Mouse (Mus musculus): ENCODE data around the gene Mmaa. TPM values are rescaled to one million over a fixed set of nuclear protein-coding genes. Genes with fewer than 3 reads are reported as not detected.

The Mmaa gene
- total RNA-seq (2017): 1.9 and 6.8 TPM in 2 replicates

DNA sequence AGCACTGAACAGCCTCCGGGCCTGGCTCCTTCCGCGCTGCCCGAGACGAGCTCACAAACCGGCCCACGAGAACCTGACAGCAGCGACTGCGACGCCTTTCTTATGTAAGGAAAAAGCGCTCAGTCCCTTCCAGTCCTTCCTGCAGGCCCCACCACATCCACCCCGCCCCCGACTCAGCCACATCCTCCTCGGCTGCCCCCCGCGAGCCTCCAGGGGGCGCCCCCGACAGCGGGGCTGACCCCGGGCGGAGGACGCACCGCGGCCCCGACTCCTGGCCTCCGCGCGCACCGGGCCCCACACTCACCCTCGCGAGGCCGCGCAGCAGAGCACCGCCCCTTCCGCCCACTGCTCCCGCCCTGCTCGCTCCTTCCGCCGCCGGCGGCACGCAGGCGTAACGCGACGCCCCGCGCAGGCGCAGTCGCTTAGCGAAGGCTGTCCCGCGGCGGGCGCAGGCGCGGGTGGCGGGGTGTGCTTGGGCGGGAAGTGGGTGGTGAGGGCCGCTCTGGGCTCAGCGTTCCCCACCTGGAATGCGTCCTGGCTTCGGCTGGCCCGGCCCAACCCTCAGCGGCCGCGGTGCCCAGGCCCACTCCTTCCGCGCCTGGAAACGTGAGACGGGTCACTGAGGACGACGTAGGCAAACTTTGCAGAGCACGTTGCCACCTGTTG lies at the start of gene Mmaa:
Gene Mmaa (minus strand): TSS at position 328 of the 666 bp plus-strand sequence.
- ATAC-seq (replicated peaks; ENCODE audit: low read depth, poor library complexity, severe bottlenecking): peak; percentile 87

DNA sequence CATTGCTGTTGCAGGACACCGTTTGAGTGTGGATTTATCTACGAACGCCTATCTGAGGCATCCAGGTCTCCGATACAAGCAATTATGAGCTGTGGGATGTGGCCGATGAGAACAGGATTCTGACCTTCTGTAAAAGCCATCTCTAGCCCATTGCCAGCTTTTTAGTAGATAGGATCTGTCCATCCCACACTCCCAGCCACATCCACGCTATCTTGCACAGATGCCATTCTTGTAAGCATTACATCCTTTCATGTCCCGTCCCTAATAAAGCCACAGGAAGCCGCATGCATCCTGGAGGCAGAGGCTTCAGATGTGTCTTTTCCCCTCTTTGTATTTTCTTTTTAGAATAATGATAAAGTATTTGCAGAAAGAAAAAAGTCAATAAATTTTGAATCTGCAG lies 46.5 kb upstream of the Mmaa start:
- 0 out of 2 replicates have a peak, but pooled peaks have one; percentile 33 for ATAC-seq (replicated peaks; ENCODE audit: low read depth, poor library complexity, severe bottlenecking)

DNA sequence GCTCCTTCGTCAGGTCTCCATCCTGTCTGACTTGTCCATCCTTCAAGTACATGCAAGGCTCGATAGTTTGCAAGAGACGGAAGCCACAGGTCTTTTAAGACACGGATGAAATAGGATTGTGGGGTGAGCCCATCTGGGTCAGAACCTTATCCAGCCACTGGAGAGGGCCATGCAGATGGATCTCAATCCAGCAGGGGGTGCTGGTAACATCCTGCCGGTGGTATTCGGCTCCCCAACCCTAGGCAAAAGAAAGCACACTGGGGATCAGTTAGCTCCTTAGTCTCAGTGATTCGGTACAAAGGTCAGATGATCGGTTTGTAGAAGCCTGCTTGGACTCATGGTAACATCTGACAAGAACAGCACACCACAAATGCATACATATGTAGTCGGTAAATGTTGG lies 44.8 kb upstream of the Mmaa start:
- peak; percentile 91 for ATAC-seq (replicated peaks; ENCODE audit: low read depth, poor library complexity, severe bottlenecking)

DNA sequence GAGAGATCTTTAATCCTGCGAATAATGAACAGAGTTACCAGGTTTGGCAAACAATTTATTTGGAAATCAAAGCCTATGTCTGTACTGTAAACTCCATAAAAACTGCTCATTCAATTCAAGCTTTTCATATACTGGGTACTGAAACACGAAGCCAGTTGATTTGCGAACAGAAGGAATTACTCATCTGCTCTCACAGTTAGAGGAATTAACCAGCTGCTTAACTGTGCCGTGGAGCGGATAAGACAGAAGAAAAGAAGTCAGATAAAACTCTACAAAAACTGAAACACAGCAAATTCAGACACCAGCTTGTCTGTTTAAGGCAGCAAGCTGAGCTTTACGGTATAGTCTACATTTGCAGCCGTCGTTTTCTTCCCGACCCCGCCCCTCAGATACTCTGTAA lies 43.9 kb upstream of the Mmaa start:
- ATAC-seq (replicated peaks; ENCODE audit: low read depth, poor library complexity, severe bottlenecking): no peak

DNA sequence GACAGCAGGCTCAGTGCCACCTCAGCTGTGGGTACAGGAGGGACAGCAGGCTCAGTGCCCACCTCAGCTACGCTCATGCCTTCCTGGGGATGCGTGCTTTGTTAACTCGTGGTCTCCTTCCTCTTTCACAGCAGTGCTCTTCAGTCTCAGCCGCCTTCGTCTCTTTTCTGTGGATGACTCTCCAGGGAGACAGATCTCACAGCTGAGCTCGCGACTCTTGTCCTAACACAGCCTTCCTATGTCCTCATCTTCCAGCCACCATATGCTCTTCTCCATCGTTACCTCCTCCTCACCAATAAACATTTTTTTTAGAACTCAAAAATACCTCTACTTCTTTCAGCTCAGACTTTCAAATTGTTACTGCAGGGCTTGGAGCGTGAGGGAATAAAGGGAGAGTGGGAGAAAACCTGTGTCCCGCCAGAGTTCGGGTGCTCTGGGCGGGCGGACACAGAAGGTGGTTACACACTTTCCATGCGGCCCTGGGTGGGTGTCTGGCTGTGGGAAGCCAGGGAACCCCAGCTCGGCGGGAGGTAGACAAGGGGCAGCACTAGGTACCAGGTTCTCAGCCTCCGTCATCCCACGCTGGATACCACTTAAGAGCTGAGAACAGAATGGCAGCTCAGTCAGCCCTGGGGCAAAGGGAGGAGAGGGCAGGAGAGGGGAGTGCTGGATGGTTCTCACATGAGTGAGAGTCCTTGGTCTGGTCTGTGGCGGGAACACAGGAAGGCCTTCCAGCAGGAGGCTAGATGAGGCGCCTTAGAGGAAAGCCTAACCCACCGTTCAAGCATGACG lies 37.6 kb upstream of the Mmaa start:
- no peak for ATAC-seq (replicated peaks; ENCODE audit: low read depth, poor library complexity, severe bottlenecking)

DNA sequence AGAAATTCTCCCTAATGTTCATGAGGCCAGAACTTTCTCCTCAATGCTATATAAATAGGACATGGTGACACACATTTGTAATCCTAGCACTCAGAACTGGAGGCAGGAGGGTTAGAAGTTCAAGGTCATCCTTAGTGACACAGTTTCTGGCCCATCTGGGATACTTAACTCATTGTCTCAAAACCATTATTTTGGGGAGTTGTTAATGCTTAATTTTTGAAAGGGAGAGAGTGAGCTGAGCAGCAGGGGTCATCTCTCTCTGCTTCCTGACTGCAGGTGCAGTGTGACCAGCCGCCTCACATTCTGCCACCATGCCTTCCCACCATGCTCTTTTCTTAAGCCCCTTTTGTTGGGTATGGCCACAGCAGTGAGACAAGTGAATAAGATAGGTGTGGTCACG lies 36.8 kb upstream of the Mmaa start:
- ATAC-seq (replicated peaks; ENCODE audit: low read depth, poor library complexity, severe bottlenecking): no peak

DNA sequence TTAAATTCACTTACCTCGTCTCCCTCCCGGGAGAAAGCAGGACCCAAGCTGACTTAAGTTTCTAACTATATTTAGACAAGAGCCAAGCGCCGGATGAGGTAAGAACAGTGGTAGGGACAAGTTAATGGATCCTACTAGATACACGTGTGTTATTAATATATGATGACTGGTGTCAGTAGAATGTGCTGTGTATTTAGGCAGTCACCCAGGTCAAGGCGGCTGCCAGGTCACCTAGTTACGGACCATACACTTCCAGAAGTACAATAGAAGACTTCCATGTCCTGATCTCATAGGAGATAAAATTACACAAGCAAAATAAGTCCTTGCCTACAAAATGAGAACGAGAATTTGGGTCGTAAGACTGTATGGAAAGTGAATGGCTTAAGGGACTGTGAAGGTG lies 36.3 kb upstream of the Mmaa start:
- ATAC-seq (replicated peaks; ENCODE audit: low read depth, poor library complexity, severe bottlenecking): no peak

DNA sequence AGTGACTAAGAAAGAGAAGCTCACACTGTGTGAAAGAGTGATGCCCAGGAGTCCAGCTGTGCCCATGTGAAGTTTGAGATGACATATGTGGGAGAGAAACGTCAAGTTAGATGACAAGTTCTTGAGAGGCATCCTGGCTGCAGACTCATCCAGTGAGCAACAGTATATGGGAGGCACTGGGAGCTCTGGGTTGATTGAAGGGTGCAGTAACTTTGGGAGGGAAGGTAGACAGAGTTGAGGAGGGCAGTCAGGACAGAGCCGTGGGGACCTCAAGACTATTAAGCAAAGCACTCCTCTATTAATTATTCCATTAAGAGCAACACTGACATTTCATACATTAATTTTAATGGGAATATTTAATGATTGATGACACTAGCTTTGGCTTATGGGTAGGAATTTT lies 35.0 kb upstream of the Mmaa start:
- ATAC-seq (replicated peaks; ENCODE audit: low read depth, poor library complexity, severe bottlenecking): no peak

DNA sequence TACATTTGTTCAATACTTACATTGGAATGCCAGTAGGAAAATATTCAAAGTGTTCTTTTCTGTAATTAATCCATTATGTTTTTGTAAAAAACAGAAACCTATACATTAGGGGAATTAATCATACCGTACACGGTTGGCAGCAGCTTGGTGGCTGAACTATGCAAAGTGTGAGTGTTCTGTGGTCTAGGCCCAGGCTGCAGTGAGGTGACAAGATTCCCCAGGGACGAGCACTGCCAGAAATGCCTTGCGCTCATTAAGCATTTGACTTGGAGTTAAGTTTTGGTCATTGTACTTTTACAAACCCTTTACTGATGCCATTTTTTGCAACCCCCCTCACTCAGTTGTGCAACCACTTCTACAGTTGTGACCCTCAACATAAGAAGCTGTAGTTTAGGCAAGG lies 34.4 kb upstream of the Mmaa start:
- no peak for ATAC-seq (replicated peaks; ENCODE audit: low read depth, poor library complexity, severe bottlenecking)

DNA sequence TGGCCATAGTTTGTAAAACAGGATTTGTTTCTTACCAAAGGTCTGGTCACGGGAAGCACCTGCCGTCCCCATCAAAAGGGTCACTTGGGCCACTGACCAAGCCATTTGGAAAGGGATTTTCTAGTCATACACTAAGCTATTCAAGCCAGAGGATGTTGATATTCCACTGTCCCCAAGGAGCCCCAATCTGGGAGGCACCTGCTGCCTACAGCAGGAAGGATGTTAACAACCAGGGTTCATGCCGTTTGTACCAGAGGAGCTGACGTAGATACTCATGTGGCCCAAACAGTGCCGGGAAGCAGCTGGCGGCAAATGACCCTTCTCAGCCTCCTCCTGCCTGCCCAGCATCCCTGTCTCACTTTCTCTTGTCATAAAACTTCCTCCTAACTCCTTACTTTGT lies 30.8 kb upstream of the Mmaa start:
- no peak for ATAC-seq (replicated peaks; ENCODE audit: low read depth, poor library complexity, severe bottlenecking)

DNA sequence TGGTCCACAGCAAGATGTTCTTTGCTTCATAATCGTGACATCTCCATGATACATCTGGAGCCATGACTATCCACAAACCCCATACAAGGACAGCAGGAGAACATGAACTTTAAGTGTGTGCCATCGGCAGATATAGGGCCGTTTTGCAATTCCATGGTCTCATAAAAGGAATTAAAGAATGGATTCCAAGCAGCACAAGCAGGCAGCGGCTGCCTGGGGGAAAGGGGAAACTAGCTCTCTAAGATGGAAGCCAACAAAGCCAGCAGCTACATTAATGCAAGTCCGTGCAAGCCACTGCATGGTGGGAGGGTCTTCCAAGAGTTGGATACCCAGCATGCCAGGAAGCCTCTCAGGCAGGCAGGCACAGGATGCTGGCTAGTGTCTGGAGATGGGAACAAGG lies 30.2 kb upstream of the Mmaa start:
- ATAC-seq (replicated peaks; ENCODE audit: low read depth, poor library complexity, severe bottlenecking): no peak

DNA sequence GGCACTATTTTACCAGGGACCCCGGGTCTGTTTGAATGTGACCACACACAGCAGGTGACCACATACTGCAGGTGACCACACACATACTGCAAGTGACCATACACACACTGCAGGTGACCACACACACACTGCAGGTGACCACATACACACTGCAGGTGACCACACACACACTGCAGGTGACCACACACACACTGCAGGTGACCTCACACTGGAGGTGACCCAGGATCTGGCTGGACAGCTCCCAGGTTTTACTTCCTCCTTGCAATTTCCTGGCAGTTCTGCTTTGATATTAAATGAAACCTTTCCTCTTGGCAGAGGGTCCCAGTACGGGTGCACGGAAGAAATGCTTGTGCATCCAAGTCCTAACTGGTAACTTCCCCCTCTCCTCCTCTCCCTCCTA lies 29.3 kb upstream of the Mmaa start:
- ATAC-seq (replicated peaks; ENCODE audit: low read depth, poor library complexity, severe bottlenecking): peak; percentile 74

DNA sequence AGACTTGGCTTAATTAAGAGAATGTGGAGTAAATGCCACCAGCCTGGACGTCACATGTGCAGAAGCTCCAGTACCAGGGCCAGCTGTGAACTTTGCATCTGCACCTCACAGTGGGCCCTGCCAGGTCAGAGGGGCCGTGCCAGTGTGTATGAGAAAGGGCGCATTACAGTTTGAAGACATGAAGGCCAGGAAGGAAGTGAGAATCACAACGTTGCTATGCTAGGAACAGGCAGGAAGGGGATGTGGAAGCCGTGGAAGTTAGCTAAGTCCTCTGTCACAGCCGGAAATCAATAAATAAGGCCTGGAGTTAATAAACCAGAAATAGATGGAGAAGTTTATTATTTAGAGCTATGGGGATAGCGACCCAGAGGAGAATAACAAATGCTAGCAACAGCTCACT lies 28.4 kb upstream of the Mmaa start:
- peak; percentile 32; the same call in 1 of the 2 replicates for ATAC-seq (replicated peaks; ENCODE audit: low read depth, poor library complexity, severe bottlenecking)

DNA sequence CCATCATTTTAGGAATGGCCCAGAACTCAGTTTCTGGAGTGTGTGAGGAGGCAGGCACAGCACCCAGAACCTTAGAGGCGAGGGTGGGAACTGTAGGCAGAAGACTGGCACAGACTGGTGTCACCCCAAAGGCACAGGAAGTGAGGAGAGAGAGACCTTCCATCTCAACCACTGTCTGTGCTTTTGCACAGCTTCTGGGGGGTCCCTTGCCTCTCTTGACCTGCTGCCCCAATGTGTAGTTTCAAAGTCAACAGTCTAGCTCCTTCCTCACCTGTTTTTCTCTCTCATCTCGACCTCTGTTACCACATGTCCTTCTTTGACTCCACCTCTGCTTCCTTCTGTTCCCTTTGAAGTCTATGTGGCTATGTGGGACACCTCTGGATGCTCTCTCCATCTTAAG lies 16.1 kb upstream of the Mmaa start:
- ATAC-seq (replicated peaks; ENCODE audit: low read depth, poor library complexity, severe bottlenecking): no peak

DNA sequence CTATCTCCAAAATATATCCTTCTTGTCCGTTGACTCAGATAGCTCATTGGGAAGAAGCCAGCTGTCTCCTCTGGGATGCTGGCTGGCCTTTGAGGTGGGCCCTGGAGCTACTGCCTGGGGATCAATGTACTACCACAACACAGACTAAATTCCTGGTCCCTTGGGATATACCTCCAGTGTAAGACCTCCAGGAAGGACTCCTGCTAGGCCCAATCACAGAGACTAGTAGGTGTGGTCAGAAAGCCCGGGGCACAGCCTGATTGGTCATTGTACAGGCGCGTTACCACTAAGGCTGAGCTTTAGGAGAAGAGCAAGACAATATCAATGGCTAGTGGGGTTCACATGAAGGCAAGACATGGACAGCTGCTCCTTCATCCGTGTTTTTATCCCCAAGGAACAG lies 11.2 kb upstream of the Mmaa start:
- no peak for ATAC-seq (replicated peaks; ENCODE audit: low read depth, poor library complexity, severe bottlenecking)

DNA sequence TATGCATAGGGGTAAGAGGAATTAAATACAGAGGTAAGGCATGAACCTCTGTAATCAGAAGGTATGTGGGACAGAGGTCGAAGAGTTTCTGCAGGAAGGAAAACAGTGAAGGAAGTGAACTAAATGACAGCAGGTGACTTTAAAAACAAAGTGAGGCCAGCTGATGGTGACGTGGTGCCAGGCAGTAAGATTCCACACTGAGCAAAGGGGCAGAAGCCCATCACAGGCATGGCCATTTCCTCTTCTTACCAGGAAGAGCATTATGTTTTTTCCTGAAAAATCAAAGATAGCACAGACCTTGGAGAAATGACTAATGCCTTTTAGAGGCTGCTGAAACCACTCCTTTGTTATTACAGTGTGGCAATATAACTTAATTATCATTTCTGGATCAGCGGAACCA lies 6.8 kb upstream of the Mmaa start:
- no peak for ATAC-seq (replicated peaks; ENCODE audit: low read depth, poor library complexity, severe bottlenecking)

DNA sequence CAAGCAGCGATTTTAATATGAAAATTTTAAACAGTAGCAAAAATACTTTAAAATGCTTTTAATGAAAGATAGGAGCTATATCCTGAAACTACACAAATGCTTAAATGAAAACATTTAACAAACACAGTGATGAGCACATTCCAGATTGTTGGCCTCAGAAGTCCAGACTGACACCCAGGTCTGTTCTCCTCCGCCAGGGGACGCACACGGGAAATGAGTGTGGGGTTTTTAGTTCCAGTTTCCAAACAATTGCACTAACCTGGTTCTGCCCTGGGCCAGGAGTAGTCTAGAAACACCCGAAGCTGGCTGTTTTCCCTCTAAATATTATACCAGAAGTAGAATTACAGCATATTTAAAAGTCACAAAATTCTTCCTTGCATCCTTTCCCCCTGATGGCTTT lies 5.0 kb upstream of the Mmaa start:
- ATAC-seq (replicated peaks; ENCODE audit: low read depth, poor library complexity, severe bottlenecking): peak; percentile 53; the same call in 1 of the 2 replicates

DNA sequence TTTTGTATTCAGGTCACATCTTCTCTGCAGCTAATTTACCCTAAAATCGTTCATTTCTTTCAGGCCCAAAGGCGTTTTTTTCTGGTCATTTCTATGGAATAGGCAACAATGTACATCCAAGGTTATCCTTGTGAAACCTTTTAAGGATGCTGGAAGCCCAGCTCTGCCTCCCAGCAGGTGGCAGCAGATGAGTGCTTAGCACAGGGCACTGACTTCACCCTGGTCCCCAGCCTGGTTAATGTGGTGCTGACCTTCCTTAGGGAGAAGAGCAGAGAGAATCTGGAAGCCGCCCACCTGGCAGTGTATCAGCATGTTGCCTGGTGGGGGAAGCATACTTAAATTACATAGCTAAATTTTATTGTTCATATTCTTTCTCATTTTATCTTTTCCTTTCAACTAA lies 3.0 kb upstream of the Mmaa start:
- 0 out of 2 replicates have a peak, but pooled peaks have one; percentile 23 for ATAC-seq (replicated peaks; ENCODE audit: low read depth, poor library complexity, severe bottlenecking)

DNA sequence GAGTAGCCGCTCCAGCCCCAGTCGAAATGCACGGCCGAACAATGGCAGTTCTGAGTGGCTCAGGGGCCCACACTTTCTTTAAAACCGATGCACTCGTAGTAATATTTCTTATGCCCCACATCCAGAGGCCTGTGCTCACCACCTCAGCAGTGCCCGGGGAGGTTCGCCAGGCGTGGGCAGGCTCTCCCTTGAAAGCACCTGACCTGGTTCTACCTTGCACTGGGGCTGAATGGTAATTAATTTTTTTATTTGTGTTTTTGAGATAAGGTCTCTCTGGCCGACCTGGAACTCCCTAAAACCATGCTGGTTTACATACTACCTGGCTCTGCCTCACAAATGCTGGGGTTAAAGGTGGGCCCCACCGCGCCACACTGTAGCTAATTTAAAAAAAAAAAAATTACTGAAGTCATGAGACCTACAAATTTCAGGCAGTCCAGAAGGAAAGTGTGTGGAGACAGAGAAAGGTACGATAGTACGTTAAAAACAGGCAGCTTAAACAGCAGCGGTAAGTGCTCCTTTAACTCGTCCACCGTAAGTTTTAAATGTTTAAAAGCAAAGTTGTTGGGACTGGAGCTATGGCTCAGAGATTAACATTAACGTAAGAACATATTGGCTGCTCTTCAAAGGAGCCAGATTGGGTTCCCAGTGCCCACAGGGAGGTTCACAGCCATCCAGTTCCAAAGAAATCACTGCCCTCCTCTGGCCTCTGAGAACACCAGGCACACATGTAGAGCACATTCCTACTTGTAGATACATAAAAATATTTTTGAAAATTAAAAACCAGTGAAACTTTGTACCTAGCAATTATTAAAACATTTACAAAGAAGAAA lies 754 bp upstream of the Mmaa start:
- no peak for ATAC-seq (replicated peaks; ENCODE audit: low read depth, poor library complexity, severe bottlenecking)

DNA sequence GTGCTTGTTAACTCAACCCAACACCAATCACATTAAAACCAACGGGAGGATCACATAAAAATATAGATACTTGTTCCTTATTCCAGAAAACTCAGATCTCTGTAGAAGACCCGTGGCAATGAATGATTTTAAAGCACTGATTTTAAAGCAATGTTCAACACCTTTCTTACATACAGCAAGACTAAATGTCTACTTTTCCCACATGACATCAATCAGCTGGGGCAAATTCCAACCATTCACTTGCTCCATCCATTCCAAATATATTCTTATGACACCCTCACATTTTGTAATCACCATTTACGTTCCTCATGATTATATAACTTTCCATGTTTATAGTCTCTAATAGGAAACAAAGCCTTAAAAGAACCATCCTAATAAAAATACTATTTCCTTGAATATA lies 896 bp downstream of the Mmaa start:
- no peak for ATAC-seq (replicated peaks; ENCODE audit: low read depth, poor library complexity, severe bottlenecking)

DNA sequence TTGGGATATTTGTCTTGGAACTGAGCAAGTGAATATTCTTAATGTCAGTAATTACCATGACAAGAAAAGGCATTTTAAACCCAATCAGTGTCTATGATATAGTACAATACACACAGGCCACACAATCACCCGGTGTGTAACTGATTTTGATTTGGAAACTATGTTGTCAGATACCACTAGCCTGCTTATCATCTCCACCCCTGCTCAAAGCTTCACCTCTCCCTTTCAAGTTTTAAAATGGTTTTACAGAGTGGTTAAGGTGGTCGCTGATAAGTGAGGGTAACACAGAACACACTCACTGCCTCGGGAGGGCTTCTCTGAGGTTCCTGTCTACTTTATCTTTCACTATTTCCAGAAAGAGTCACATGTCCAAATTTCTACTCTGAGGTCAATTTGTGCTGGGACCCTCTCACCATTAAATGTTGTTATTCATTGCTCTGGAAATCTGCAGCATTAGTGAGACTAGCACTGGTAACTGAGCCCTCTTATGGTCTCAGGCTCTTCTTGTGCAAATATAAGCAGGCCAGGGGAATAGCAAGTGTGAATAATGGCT lies 1.9 kb downstream of the Mmaa start:
- ATAC-seq (replicated peaks; ENCODE audit: low read depth, poor library complexity, severe bottlenecking): no peak

All from common myeloid progenitor, adult 5-6 weeks (primary cell).